Mouse (Mus musculus) hindbrain, embryonic 10.5 days (tissue): ENCODE results near the gene Sox13. TPM values are rescaled to one million over a fixed set of nuclear protein-coding genes. Genes with fewer than 3 reads are reported as not detected.

Source experiments
- DNase-seq: peaks from one replicate; pipeline ENCODE4 v3.0.0-alpha.2; 2017; ENCODE audit warnings: low spot score
- H3K27ac ChIP-seq: fragments of 300-500 bp; sonication (generic); 2 replicates; pipeline ENCODE4 v1.5.1; 2016; ENCODE audit warnings: mild to moderate bottlenecking, moderate library complexity
- H3K27me3 ChIP-seq: fragments of 300-500 bp; sonication (generic); 2 replicates; pipeline ENCODE4 v1.6.1; 2016; ENCODE audit warnings: mild to moderate bottlenecking; ENCODE audit not compliant: poor library complexity, insufficient read depth, severe bottlenecking
- H3K36me3 ChIP-seq: fragments of 300-500 bp; sonication (generic); 2 replicates; pipeline ENCODE4 v1.6.1; 2016; ENCODE audit warnings: mild to moderate bottlenecking, moderate library complexity
- H3K4me1 ChIP-seq: fragments of 300-500 bp; sonication (generic); replicated peaks from 2 replicates; pipeline ENCODE4 v1.6.1; 2016; ENCODE audit warnings: mild to moderate bottlenecking
- H3K4me3 ChIP-seq: fragments of 300-500 bp; sonication (generic); 2 replicates; pipeline ENCODE4 v1.5.1; 2016; ENCODE audit warnings: mild to moderate bottlenecking, moderate library complexity
- H3K9me3 ChIP-seq: fragments of 300-500 bp; sonication (generic); 2 replicates; pipeline ENCODE4 v1.6.1; 2016; ENCODE audit warnings: mild to moderate bottlenecking, moderate library complexity
- WGBS: fragments of 180-500 bp; shearing (Covaris S2); methylation state at CpG from one replicate; pipeline ENCODE4 v1.1.7; 2016; 5-methylcytosine and 5-hydroxymethylcytosine counted together
- polyA plus RNA-seq: library from polyadenylated mRNA; unstranded; fragments of >200 nt; fragmentation: Nextera tagmentation; extraction: Ambion mirVana; gene quantifications from 2 replicates; pipeline ENCODE4 v1.2.1, GENCODE M21; 2016

Gene Sox13
- polyA plus RNA-seq, 1 experiment from 2014 or later: 28.4 TPM

- 32% methylated on average over 16 of the region's 16 CpGs for WGBS
- Histone ChIP-seq H3K4me3 (peak overlapping the region; percentile 89), H3K9me3 (no peaks in the 10 kb centered on the region), H3K36me3 (peaks cover 2% of the 10 kb centered on the region; the same call in 1 of the 2 replicates), H3K4me1 (peaks cover 67% of the 10 kb centered on the region), H3K27me3 (no peaks in the 10 kb centered on the region), H3K27ac (peak overlapping the region; percentile 98)
- no peak for DNase-seq
These were observed 2.1 kb downstream of the Sox13 start for GRCm38 (mm10) chr1:133421975-133422570.

GRCm38 (mm10) chr1:133421061-133421460, 3.1 kb downstream of the Sox13 start:
- Histone ChIP-seq H3K27me3 (no peaks in the 10 kb centered on the region), H3K36me3 (peaks cover 8% of the 10 kb centered on the region; the same call in 1 of the 2 replicates), H3K27ac (peak overlapping the region; percentile 98), H3K4me3 (peak overlapping the region; percentile 89), H3K9me3 (no peaks in the 10 kb centered on the region), H3K4me1 (peaks cover 77% of the 10 kb centered on the region)
- WGBS: 36% methylated on average over 2 of the region's 2 CpGs
- no peak for DNase-seq

- Histone ChIP-seq H3K27me3 (no peaks in the 10 kb centered on the region), H3K36me3 (peaks cover 8% of the 10 kb centered on the region; the same call in 1 of the 2 replicates), H3K27ac (peak overlapping the region; percentile 98), H3K4me1 (peaks cover 82% of the 10 kb centered on the region), H3K4me3 (peak overlapping the region; percentile 89), H3K9me3 (no peaks in the 10 kb centered on the region)
- DNase-seq: no peak
- WGBS: 61% methylated on average over 3 of the region's 3 CpGs
These were observed 3.7 kb downstream of the Sox13 start for GRCm38 (mm10) chr1:133420491-133420890.

- Histone ChIP-seq H3K27me3 (no peaks in the 10 kb centered on the region), H3K36me3 (peaks cover 8% of the 10 kb centered on the region; the same call in 1 of the 2 replicates), H3K27ac (peak overlapping the region; percentile 90), H3K9me3 (no peaks in the 10 kb centered on the region), H3K4me3 (peak overlapping the region; percentile 48), H3K4me1 (peaks cover 89% of the 10 kb centered on the region)
- no peak for DNase-seq
- WGBS: 68% methylated on average over 3 of the region's 3 CpGs
These were observed 4.9 kb downstream of the Sox13 start for GRCm38 (mm10) chr1:133419178-133419834.

- Histone ChIP-seq H3K4me3 (peak overlapping the region; percentile 48), H3K4me1 (peaks cover 96% of the 10 kb centered on the region), H3K27ac (peak overlapping the region; percentile 90), H3K27me3 (no peaks in the 10 kb centered on the region), H3K9me3 (no peaks in the 10 kb centered on the region), H3K36me3 (peaks cover 8% of the 10 kb centered on the region; the same call in 1 of the 2 replicates)
- WGBS: 13% methylated on average over 28 of the region's 28 CpGs
- peak; percentile 58 for DNase-seq
These were observed 5.9 kb downstream of the Sox13 start for GRCm38 (mm10) chr1:133418164-133418800.

GRCm38 (mm10) chr1:133417539-133417938, 6.6 kb downstream of the Sox13 start:
- peak overlapping the region; percentile 48 for H3K4me3 ChIP-seq
- H3K27me3 ChIP-seq: no peaks in the 10 kb centered on the region
- no peaks in the 10 kb centered on the region for H3K9me3 ChIP-seq
- WGBS: 86% methylated on average over 1 of the region's 1 CpGs
- DNase-seq: no peak
- peaks cover 8% of the 10 kb centered on the region; the same call in 1 of the 2 replicates for H3K36me3 ChIP-seq
- H3K4me1 ChIP-seq: peaks cover 100% of the 10 kb centered on the region
- peak overlapping the region; percentile 90 for H3K27ac ChIP-seq

- 75% methylated on average over 3 of the region's 3 CpGs for WGBS
- Histone ChIP-seq H3K36me3 (peaks cover 8% of the 10 kb centered on the region; the same call in 1 of the 2 replicates), H3K4me3 (peak overlapping the region; percentile 48; the same call in 1 of the 2 replicates), H3K9me3 (no peaks in the 10 kb centered on the region), H3K27ac (peak overlapping the region; percentile 90), H3K4me1 (peaks cover 100% of the 10 kb centered on the region), H3K27me3 (no peaks in the 10 kb centered on the region)
- DNase-seq: no peak
These were observed 7.1 kb downstream of the Sox13 start for GRCm38 (mm10) chr1:133417113-133417512.

- Histone ChIP-seq H3K27me3 (no peaks in the 10 kb centered on the region), H3K27ac (peak overlapping the region; percentile 90), H3K9me3 (no peaks in the 10 kb centered on the region), H3K36me3 (peaks cover 8% of the 10 kb centered on the region; the same call in 1 of the 2 replicates), H3K4me1 (peaks cover 100% of the 10 kb centered on the region), H3K4me3 (no peak overlapping the region)
- no peak for DNase-seq
- 85% methylated on average over 7 of the region's 7 CpGs for WGBS
These were observed 7.7 kb downstream of the Sox13 start for GRCm38 (mm10) chr1:133416472-133416871.

- H3K9me3 ChIP-seq: no peaks in the 10 kb centered on the region
- H3K4me3 ChIP-seq: no peak overlapping the region
- DNase-seq: no peak
- 63% methylated on average over 6 of the region's 6 CpGs for WGBS
- H3K4me1 ChIP-seq: peaks cover 100% of the 10 kb centered on the region
- H3K27ac ChIP-seq: peak overlapping the region; percentile 90
- H3K36me3 ChIP-seq: peaks cover 8% of the 10 kb centered on the region; the same call in 1 of the 2 replicates
- H3K27me3 ChIP-seq: no peaks in the 10 kb centered on the region
These were observed 8.7 kb downstream of the Sox13 start for GRCm38 (mm10) chr1:133415505-133415904.

GRCm38 (mm10) chr1:133415086-133415485, 9.1 kb downstream of the Sox13 start:
- Histone ChIP-seq H3K36me3 (peaks cover 8% of the 10 kb centered on the region; the same call in 1 of the 2 replicates), H3K27ac (peak overlapping the region; percentile 90), H3K9me3 (no peaks in the 10 kb centered on the region), H3K4me1 (peaks cover 100% of the 10 kb centered on the region), H3K4me3 (no peak overlapping the region), H3K27me3 (no peaks in the 10 kb centered on the region)
- 55% methylated on average over 7 of the region's 7 CpGs for WGBS
- DNase-seq: peak; percentile 22

GRCm38 (mm10) chr1:133412941-133413340, 11.2 kb downstream of the Sox13 start:
- Histone ChIP-seq H3K27ac (peak overlapping the region; percentile 90), H3K9me3 (no peaks in the 10 kb centered on the region), H3K27me3 (no peaks in the 10 kb centered on the region), H3K4me1 (peaks cover 100% of the 10 kb centered on the region), H3K4me3 (no peak overlapping the region), H3K36me3 (peaks cover 8% of the 10 kb centered on the region; the same call in 1 of the 2 replicates)
- no peak for DNase-seq
- WGBS: 73% methylated on average over 9 of the region's 9 CpGs

GRCm38 (mm10) chr1:133411506-133412147, 12.6 kb downstream of the Sox13 start:
- 43% methylated on average over 8 of the region's 8 CpGs for WGBS
- Histone ChIP-seq H3K27ac (peak overlapping the region; percentile 90), H3K9me3 (no peaks in the 10 kb centered on the region), H3K4me3 (0 out of 2 replicates have a peak overlapping the region, but pooled peaks have one; percentile 3), H3K36me3 (peaks cover 6% of the 10 kb centered on the region; the same call in 1 of the 2 replicates), H3K4me1 (peaks cover 100% of the 10 kb centered on the region), H3K27me3 (no peaks in the 10 kb centered on the region)
- DNase-seq: peak; percentile 35
